Mouse (Mus musculus): ENCODE results near the gene Scpep1. TPM values are rescaled to one million over a fixed set of nuclear protein-coding genes. Genes with fewer than 3 reads are reported as not detected.

Scpep1 gene
- polyA plus RNA-seq, 1 experiment from 2014 or later, result 57.4 TPM

DNA sequence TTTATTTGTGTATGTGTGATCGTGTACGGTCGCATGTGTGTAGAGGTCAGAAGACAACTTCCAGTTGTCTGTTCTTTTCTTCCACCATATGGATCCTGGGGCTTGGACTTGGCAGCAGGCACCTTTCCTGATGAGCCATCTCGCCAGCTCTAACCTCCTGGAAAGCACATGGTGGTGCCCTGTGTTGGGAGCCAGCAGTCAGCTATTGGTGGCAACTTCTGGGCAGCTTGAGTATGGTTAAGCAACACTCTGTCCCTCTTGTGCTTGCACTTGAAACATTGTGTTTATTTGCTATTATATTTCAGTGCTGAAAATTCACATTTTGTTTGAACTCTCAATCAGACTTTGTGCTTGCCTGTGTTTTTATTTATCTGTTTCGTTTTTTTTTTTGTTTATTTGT lies 33.7 kb upstream of the Scpep1 start:
- 74% methylated on average over 5 of the region's 5 CpGs for WGBS
- H3K4me1 ChIP-seq (replicated peaks; ENCODE audit: control insufficient read depth, insufficient read depth, low read length), result peaks cover 2% of the 10 kb centered on the region; the same call in 1 of the 2 replicates
- no peak for ATAC-seq (replicated peaks; ENCODE audit: low FRiP score)
- no peaks in the 10 kb centered on the region for H3K27me3 ChIP-seq (replicated peaks; ENCODE audit: control insufficient read depth, insufficient read depth, low read length)
- DNase-seq (ENCODE audit: low spot score), result no peak
- no peak overlapping the region for H3K9ac ChIP-seq (ENCODE audit: low read depth, low read length)
- H3K4me2 ChIP-seq, result no peak overlapping the region
- H3K27ac ChIP-seq (ENCODE audit: low read depth, low read length), result no peak overlapping the region
- no peaks in the 10 kb centered on the region for H3K9me3 ChIP-seq (ENCODE audit: control insufficient read depth, low read length)
- no peak overlapping the region for H3K4me3 ChIP-seq (ENCODE audit: low read depth, low read length)
- H3K36me3 ChIP-seq (ENCODE audit: control insufficient read depth, insufficient read depth, low read length), result peaks cover 8% of the 10 kb centered on the region; the same call in 1 of the 2 replicates

- Histone ChIP-seq H3K9me3 (ENCODE audit: control insufficient read depth, low read length) (no peaks in the 10 kb centered on the region), H3K4me1 (replicated peaks; ENCODE audit: control insufficient read depth, insufficient read depth, low read length) (peaks cover 4% of the 10 kb centered on the region; the same call in 1 of the 2 replicates), H3K36me3 (ENCODE audit: control insufficient read depth, insufficient read depth, low read length) (peaks cover 13% of the 10 kb centered on the region; the same call in 1 of the 2 replicates), H3K9ac (ENCODE audit: low read depth, low read length) (no peak overlapping the region), H3K4me2 (no peak overlapping the region), H3K4me3 (ENCODE audit: low read depth, low read length) (no peak overlapping the region), H3K27me3 (replicated peaks; ENCODE audit: control insufficient read depth, insufficient read depth, low read length) (no peaks in the 10 kb centered on the region), H3K27ac (ENCODE audit: low read depth, low read length) (no peak overlapping the region)
- DNase-seq (ENCODE audit: low spot score) (no peak), ATAC-seq (replicated peaks; ENCODE audit: low FRiP score) (no peak)
- 84% methylated on average over 10 of the region's 10 CpGs for WGBS
These were observed 31.4 kb upstream of the Scpep1 start for GRCm38 (mm10) chr11:88986616-88987015.

DNA sequence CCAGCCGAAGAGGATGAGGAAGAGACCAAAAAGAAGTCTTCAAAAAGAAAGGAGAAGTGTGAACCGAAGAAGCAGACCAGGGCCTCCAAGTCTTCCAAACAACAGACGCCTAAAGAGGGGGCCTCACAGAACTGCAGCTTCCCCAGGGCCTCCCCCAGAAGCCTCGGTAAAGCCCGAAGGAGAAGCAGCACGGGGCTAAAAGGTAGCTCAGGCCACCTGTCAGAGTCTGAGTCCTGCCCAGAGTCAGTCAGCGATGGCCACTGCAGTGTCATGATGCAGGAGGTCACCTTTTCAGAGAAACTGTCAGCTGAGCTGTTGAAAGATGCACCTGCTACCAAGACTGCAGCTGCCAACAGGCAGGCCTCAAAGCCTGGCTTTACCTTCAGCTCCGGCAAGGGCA lies 26.1 kb upstream of the Scpep1 start:
- whole genome bisulfite sequencing, result 72% methylated on average over 8 of the region's 8 CpGs
- peaks cover 15% of the 10 kb centered on the region; the same call in 1 of the 2 replicates for H3K36me3 ChIP-seq (ENCODE audit: control insufficient read depth, insufficient read depth, low read length)
- H3K4me3 ChIP-seq (ENCODE audit: low read depth, low read length), result no peak overlapping the region
- no peak overlapping the region for H3K4me2 ChIP-seq
- DNase-seq (ENCODE audit: low spot score) (no peak), ATAC-seq (replicated peaks; ENCODE audit: low FRiP score) (no peak)
- H3K27me3 ChIP-seq (replicated peaks; ENCODE audit: control insufficient read depth, insufficient read depth, low read length), result no peaks in the 10 kb centered on the region
- peaks cover 4% of the 10 kb centered on the region; the same call in 1 of the 2 replicates for H3K4me1 ChIP-seq (replicated peaks; ENCODE audit: control insufficient read depth, insufficient read depth, low read length)
- no peak overlapping the region for H3K27ac ChIP-seq (ENCODE audit: low read depth, low read length)
- H3K9ac ChIP-seq (ENCODE audit: low read depth, low read length), result no peak overlapping the region
- H3K9me3 ChIP-seq (ENCODE audit: control insufficient read depth, low read length), result no peaks in the 10 kb centered on the region

- no peak overlapping the region for H3K4me3 ChIP-seq (ENCODE audit: low read depth, low read length)
These were observed 21.9 kb upstream of the Scpep1 start for GRCm38 (mm10) chr11:88977188-88977587.

DNA sequence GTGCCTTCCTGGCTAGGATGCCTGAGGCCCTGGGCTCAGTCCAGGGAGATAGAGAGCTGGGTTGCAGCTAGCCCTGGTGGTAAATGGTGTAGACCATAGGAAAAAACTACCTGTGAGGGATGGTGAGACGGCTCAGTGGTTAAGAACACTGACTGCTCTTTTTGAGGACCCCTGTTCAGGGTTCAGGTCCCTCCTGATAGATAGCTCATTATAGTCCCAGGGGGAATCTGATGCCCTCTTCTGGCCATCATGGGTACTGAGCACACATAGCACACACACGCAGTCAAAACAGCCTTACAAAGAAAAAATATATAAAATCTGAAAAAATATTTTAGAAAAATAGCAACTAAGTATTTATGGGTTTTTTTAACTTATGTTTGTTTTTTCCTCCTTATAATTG lies 21.1 kb upstream of the Scpep1 start:
- Histone ChIP-seq H3K4me2 (no peak overlapping the region), H3K4me1 (replicated peaks; ENCODE audit: control insufficient read depth, insufficient read depth, low read length) (no peaks in the 10 kb centered on the region; the same call in 1 of the 2 replicates), H3K9me3 (ENCODE audit: control insufficient read depth, low read length) (no peaks in the 10 kb centered on the region), H3K9ac (ENCODE audit: low read depth, low read length) (no peak overlapping the region), H3K36me3 (ENCODE audit: control insufficient read depth, insufficient read depth, low read length) (peaks cover 1% of the 10 kb centered on the region; the same call in 1 of the 2 replicates), H3K27ac (ENCODE audit: low read depth, low read length) (no peak overlapping the region), H3K4me3 (ENCODE audit: low read depth, low read length) (no peak overlapping the region), H3K27me3 (replicated peaks; ENCODE audit: control insufficient read depth, insufficient read depth, low read length) (no peaks in the 10 kb centered on the region)
- ATAC-seq (replicated peaks; ENCODE audit: low FRiP score), result no peak
- no peak for DNase-seq (ENCODE audit: low spot score)
- 87% methylated on average over 2 of the region's 2 CpGs for WGBS

More at GRCm38 (mm10) chr11:88977188-88977587, 21.9 kb upstream of the Scpep1 start:
- ATAC-seq (replicated peaks; ENCODE audit: low FRiP score), result no peak
- 93% methylated on average over 5 of the region's 5 CpGs for WGBS
- Histone ChIP-seq H3K9me3 (ENCODE audit: control insufficient read depth, low read length) (no peaks in the 10 kb centered on the region), H3K9ac (ENCODE audit: low read depth, low read length) (no peak overlapping the region), H3K4me2 (no peak overlapping the region), H3K4me1 (replicated peaks; ENCODE audit: control insufficient read depth, insufficient read depth, low read length) (peaks cover 3% of the 10 kb centered on the region), H3K27ac (ENCODE audit: low read depth, low read length) (no peak overlapping the region), H3K27me3 (replicated peaks; ENCODE audit: control insufficient read depth, insufficient read depth, low read length) (no peaks in the 10 kb centered on the region), H3K36me3 (ENCODE audit: control insufficient read depth, insufficient read depth, low read length) (peaks cover 6% of the 10 kb centered on the region; the same call in 1 of the 2 replicates)
- DNase-seq (ENCODE audit: low spot score), result no peak

DNA sequence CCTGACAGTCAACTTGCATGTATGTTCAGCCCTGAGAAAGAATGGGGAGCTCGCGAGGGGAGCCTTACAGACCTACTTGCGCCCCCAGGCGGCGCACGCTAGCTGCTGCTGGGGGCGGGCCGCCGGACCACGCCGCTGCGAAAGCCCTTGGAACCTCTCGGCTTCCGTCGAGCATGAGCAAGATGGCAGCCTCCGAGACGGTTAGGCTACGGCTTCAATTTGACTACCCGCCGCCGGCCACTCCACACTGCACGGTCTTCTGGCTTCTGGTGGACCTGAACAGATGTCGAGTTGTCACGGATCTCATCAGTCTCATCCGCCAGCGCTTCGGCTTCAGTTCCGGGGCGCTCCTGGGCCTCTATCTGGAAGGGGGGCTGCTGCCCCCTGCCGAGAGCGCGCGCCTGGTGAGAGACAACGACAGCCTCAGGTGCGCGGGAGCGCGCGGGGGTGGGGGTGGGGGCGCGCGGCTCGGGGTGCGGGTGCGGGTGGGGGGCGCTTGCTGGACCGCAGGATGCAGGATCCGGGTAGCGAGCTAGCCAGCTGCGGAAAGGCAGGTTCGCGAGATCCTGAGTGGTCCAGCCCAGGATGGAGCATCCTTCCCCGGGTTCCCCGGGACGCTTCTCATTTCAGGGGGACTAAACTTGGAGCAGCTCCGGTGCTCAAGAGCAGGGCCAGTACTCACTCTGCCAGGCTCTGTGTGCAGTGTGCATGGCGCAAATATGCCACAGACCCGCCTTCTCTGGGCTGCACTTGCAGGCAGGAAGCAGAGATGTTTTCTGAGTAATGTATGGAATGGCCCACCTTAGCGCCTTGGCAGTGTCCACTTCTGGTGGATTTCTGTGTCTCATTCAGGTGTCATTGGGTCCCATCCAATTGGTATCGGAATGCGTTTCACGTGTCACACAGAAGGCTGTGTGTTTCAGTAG lies 18.8 kb upstream of the Scpep1 start:
- Histone ChIP-seq H3K36me3 (ENCODE audit: control insufficient read depth, insufficient read depth, low read length) (no peaks in the 10 kb centered on the region), H3K27ac (ENCODE audit: low read depth, low read length) (peak overlapping the region; percentile 47; the same call in 1 of the 2 replicates), H3K9me3 (ENCODE audit: control insufficient read depth, low read length) (no peaks in the 10 kb centered on the region), H3K4me2 (peak overlapping the region; percentile 81), H3K4me1 (replicated peaks; ENCODE audit: control insufficient read depth, insufficient read depth, low read length) (no peaks in the 10 kb centered on the region; the same call in 1 of the 2 replicates), H3K9ac (ENCODE audit: low read depth, low read length) (peak overlapping the region; percentile 80), H3K27me3 (replicated peaks; ENCODE audit: control insufficient read depth, insufficient read depth, low read length) (no peaks in the 10 kb centered on the region), H3K4me3 (ENCODE audit: low read depth, low read length) (peak overlapping the region; percentile 77)
- 1% methylated on average over 62 of the region's 62 CpGs for WGBS
- peak; percentile 85 for ATAC-seq (replicated peaks; ENCODE audit: low FRiP score)
- DNase-seq (ENCODE audit: low spot score), result peak; percentile 90

DNA sequence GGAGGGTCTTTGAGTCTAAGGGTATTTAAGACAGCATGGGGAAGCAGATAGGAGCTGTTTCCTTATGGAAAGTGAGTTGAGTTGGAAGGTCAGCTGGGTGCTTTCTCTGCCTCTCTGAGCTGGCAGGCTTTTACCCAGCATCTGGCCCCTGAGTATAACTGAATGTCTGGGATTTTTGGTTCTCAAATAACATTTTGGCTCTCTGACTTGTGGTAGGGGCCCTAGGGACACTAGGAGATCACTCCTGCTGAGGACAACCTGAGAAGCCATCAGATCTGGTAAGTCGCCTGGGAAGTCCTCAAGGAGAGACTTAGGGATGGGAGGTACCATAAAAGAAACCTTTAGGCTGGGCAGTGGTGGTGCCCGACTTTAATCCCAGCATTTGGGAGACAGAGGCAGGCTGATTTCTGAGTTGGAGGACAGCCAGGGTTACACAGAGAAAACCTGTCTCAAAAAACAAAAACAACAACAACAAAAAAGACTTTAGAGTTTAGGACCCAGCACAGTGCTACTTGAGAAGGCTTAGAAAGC lies 15.0 kb upstream of the Scpep1 start, which contains the start of gene Coil:
Gene Coil, plus strand, starts transcription at position 51 of the 531 bp plus-strand sequence.
- WGBS, result 24% methylated on average over 2 of the region's 2 CpGs
- ATAC-seq (replicated peaks; ENCODE audit: low FRiP score) (no peak), DNase-seq (ENCODE audit: low spot score) (no peak)

DNA sequence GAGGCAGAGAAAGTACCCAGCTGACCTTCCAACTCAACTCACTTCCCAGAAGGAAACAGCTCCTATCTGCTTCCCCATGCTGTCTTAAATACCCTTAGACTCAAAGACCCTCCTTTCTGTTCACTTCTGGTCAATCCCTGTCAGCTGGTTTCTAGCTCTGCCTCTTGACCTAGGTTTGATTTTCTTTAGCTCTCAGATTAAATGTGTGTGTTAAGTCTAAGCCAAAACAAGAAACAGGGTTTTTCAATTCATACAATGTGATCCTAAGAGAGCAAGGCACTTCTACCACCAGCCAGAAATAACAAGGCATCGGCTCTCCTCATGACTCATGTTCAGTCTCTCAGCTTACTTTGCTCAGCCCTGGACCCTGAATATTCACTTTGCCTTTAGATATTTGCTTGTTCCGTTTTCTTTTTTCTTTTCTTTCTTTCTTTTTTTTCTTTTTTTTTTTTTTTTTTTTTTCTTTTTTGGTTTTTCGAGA lies 11.7 kb upstream of the Scpep1 start, which contains the start of gene Elobl:
Gene Elobl, minus strand, starts transcription at position 51 of the 481 bp plus-strand sequence.
- no peaks in the 10 kb centered on the region for H3K4me1 ChIP-seq (replicated peaks; ENCODE audit: control insufficient read depth, insufficient read depth, low read length)
- ATAC-seq (replicated peaks; ENCODE audit: low FRiP score) (no peak), DNase-seq (ENCODE audit: low spot score) (no peak)
- no peak within 1 kb of the TSS for H3K4me3 ChIP-seq (ENCODE audit: low read depth, low read length)
- H3K27me3 ChIP-seq (replicated peaks; ENCODE audit: control insufficient read depth, insufficient read depth, low read length), result no peaks in the 10 kb centered on the region
- no peaks in the 10 kb centered on the region for H3K9me3 ChIP-seq (ENCODE audit: control insufficient read depth, low read length)
- H3K36me3 ChIP-seq (ENCODE audit: control insufficient read depth, insufficient read depth, low read length), result no peaks in the 10 kb centered on the region
- no peak within 1 kb of the TSS for H3K4me2 ChIP-seq
- H3K27ac ChIP-seq (ENCODE audit: low read depth, low read length), result no peak within 1 kb of the TSS
- WGBS, result 78% methylated on average over 2 of the region's 3 CpGs
- no peak within 1 kb of the TSS for H3K9ac ChIP-seq (ENCODE audit: low read depth, low read length)

More for the DNA sequence above, 15.0 kb upstream of the Scpep1 start, which contains the start of gene Coil:
- no peaks in the 10 kb centered on the region for H3K36me3 ChIP-seq (ENCODE audit: control insufficient read depth, insufficient read depth, low read length)
- H3K27ac ChIP-seq (ENCODE audit: low read depth, low read length), result no peak within 1 kb of the TSS
- no peaks in the 10 kb centered on the region for H3K27me3 ChIP-seq (replicated peaks; ENCODE audit: control insufficient read depth, insufficient read depth, low read length)
- H3K9ac ChIP-seq (ENCODE audit: low read depth, low read length), result no peak within 1 kb of the TSS
- no peak within 1 kb of the TSS for H3K4me3 ChIP-seq (ENCODE audit: low read depth, low read length)
- H3K4me1 ChIP-seq (replicated peaks; ENCODE audit: control insufficient read depth, insufficient read depth, low read length), result no peaks in the 10 kb centered on the region; the same call in 1 of the 2 replicates
- H3K4me2 ChIP-seq, result no peak within 1 kb of the TSS
- no peaks in the 10 kb centered on the region for H3K9me3 ChIP-seq (ENCODE audit: control insufficient read depth, low read length)
